Mouse (Mus musculus) frontal cortex, postnatal 10 days (tissue): ENCODE data around the gene Rab3gap2.

Experiments used
- DNase-seq, 2 experiments: peaks; one replicate each; pipeline ENCODE4 v3.0.0; 2022; ENCODE audit warnings: low spot score in 2 of 2, mixed read lengths in 1 of 2

Gene Rab3gap2

DNA sequence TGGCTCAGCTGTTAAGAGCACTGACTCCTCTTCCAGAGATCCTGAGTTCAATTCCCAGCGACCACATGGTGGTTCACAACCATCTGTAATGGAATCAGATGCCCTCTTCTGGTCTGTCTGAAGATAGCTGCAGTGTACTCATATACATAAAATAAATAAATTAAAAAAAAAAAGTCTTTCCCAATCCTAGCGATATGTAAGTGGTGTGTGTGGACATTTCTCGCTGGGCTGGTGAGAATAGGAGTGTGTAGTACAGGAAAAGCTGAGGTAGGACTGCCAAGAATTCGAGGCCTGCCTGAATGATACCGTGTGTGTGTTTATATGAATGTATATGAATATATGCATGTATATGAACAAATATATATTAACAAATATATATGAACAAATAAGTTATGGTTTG, 127.4 kb downstream of the Rab3gap2 start:
- DNase-seq = no peak

DNA sequence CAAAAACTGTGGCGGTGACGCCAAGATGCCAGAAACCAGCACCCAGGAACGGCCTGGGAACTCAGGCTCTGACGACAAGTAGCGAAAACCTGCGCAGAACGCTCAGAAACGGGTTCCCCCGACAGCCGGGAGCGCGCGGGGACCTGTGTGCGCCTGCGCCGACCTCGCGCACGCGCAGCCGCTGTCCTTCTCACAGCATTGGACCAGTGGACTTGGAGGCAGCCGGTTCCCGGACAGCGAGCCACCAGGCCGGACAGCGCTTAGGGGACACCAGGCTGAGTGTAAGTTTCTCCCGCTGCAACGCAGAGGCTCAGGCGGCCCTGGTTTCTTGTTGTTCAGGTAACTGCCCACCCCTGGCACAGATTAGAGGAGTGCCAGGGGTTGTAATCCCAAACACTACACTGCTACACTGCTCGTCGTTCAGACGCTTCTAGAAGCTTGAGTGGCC, 128.1 kb downstream of the Rab3gap2 start, which contains the start of gene Bpnt1:
TSS of gene Bpnt1 (plus strand) at position 167 of the 448 bp plus-strand sequence.
- peak; percentile 80 to 88 for DNase-seq

DNA sequence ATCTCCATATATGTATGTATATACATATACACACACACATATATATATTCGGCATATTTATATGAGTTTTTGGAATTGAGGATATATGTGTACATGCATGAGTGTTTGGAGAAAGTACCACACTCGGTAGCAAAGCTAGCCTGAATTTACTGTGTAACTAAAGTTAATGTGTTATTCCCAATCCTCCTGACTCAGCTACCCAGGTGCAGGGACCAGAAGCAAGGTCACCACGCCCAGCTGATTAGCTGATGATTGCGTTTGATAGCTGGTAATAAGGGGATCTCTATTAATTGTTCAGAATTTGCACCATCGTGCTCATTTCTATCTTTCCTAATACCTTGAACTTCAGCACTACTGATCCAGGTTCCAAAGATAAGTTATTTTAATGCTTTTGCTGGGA, 129.7 kb downstream of the Rab3gap2 start:
- no peak for DNase-seq

DNA sequence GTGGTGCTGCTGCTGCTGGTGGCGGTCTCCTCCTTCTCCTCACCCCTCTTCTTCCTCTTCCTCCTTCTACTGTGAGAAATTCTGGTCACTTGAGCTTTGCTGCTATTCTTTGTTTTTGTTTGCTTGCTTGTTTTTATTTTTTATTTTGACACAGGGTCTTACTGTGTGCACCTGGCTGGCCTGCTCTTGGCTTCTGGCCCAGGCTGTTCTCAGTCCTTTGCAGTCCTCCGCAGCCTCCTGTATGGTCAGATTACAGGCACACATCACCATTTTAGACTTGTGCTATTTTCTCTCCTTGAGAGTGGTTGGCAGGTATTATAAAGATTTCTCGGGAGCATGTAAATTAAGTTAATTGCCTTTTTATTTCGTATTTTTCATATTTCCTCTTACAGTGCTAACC, 130.2 kb downstream of the Rab3gap2 start:
- no peak for DNase-seq

DNA sequence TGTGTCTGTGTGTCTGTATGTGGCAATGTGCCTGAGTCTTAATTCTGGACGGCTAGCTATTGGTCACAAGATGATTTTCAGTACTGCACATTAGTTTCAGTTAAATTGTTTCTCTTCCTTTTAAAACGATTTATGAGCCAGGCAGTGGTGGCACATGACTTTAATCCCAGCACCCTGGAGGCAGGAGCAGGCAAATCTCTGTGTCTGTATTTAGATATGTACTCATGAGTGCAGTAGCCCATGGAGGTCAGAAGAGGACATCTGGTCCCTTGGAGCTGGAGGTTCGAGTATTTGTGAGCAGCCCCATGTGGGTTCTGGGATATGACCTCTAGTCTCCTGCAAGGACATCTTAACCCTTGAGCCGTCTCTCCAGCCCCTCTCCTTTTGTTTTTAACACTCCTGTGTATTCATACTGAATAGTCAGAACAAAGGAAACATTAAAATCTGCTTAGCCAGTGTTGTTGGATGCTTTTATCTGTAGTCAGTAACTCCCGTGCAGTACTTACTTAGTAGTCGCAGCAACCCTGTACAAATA, 131.4 kb downstream of the Rab3gap2 start:
- no peak for DNase-seq
